Mouse (Mus musculus): Measurements from ENCODE around the gene Dner. TPM values are rescaled to one million over a fixed set of nuclear protein-coding genes. Genes with fewer than 3 reads are reported as not detected.
"Not testable (repeated sequence)": the region's sequence is repeated elsewhere in the genome, so short reads cannot be mapped to it uniquely, and the experiment has no call there.

The Dner gene
- total RNA-seq, 2 experiments from 2014 or later = 149 to 162 TPM

DNA sequence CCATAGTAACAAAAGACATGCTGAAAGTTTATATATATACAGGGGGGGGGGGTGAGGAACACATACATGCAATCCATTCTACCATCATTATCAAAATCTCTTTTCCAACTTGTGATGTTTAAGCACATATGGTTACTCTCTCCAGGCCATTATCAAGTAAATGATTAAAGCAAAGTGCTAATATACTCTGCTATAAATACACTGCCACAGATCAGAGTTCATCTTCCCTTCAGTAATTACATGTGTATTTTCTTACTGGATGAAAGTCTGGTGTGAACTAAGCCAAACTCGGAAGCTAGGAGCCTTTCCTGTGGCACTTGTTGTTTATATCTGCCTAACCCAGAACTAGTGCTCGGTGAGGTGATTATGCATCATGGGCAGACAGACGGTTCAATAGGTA lies 328.3 kb downstream of the Dner start:
- intact Hi-C loops (cut with DNase I) = loop anchor here (5.0 kb wide), 1 partner anchor 60 kb away; no protein-coding TSS in a partner anchor
- no peak for DNase-seq (ENCODE audit: low spot score in 2 of 2)

DNA sequence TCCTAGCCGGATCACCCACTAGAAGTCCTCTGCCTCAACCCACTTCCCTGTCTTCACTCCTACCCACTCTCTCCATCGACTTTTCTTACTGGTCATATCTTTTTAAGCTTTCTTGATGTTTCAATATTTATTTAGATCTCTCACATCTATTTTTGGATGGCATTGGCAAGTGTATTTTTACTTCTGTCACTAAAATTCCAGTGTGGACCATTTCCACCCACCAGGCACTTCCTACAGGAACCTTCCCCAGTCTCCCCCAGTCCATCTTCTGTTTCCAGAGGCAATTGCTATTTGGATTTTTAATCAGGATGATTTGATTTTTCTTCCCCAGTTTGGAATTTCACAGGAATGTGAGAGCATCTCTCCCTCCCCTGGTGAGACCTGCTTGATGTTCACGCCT lies 329.5 kb downstream of the Dner start:
- intact Hi-C loops (cut with DNase I) = loop anchor here (5.0 kb wide), 1 partner anchor 61 kb away; no protein-coding TSS in a partner anchor
- peak in 1 of 2 experiments; percentile 68 for DNase-seq (ENCODE audit: low spot score in 2 of 2)

DNA sequence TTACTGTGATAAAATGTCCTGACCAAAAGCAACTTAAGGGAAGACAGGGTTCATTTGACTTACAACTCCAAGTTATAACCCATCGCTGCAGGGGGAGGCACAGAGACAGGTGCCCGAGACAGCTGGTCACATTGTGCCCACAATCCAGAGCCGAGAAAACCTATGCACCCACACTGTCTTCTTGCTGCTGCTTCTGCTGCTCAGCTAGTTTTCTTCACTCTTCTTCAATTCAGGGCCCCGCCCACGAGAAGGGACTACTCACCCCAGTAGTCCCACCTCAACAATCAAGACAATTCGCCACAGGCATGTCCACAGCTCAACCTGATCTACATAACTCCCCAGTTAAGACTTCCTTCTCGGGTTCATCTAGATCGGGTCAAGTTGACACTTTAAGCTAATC lies 332.1 kb downstream of the Dner start, which contains the start of gene Pid1:
TSS of gene Pid1 (minus strand) at position 214 of the 400 bp plus-strand sequence.
- intact Hi-C loops (cut with DNase I) = no loop called here
- peak in 1 of 2 experiments; percentile 62 for DNase-seq (ENCODE audit: low spot score in 2 of 2)

DNA sequence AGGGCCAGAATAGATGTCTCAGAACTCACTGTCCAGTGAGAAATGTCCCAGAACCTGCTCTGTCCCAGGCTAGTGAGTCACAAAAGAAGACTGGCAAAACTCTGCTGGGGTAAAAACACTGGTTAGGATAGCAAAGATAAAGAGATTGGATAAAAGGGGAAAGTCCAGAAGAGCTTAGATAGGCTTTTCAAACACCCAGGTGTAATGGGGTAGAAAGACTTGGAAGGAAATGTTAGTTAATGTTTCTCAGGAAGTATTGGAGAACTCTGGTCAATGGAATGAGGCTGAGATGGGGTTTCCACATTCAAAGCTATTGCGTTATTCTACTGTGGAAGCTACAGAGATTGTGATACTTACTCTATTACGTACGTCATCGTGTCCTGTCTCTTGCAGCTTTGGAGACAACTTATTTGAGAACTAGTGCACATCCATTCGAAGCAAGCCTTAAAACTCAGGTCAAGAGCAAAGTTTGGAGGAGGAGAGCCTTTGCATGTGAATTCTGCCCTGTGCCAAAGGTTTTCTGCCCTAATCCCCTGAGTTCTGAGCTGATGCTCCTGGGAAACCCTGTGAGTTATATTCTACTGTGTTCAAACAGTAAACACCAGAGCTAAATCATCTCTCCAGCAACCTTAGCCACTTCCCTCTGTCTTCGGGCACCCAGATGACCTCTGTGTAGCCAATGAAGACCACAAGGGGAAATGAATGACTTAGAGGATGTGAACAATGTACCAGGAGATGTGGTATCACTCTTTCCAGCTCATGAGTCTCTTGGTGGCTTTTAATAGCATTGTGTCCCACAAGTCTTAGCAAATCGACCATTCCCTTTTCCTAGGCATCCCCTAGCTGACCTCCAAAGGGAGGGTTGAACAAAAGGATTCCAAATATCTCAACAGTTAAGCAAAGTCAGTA lies 333.1 kb downstream of the Dner start:
- DNase-seq (ENCODE audit: low spot score in 2 of 2) = no peak
- intact Hi-C loops (cut with DNase I) = no loop called here

DNA sequence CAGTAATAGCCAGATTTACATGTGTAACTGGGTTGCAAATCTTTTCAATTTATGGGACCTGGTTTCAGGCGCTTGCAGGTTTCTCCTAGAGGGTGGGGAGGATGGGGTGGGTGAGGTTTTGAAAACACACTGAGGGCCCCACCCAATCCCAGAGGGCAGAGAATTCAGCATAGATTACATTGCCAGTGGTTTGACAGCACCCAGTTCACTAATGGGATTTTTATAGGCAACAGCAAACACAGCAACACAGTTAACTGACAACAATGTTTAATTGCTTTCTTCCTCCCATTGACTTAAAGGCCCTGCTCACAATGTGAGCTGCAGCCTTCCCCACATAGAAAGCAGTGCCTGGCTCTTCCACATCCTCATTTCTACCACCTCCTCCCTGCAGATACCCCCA lies 333.8 kb downstream of the Dner start:
- no peak for DNase-seq (ENCODE audit: low spot score in 2 of 2)
- intact Hi-C loops (cut with DNase I) = no loop called here

DNA sequence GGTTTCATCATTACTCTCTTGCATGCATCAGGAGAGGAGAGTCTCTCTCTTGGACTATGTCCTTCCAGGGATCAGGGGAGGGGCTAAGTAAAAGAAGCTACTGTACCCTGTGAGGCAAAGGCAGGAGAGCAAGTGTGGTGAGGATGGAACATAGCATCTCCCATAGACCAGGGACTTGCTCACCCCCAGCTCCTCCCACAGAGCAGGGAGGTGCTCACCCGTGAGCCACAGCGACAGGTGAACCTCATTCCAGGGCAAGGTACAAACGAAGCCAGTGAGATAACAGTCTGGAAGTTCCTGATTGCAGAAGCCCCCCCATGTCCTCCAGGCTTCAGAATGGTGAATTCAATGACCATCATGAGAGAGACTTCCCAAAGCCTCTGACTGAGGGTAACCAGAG lies 334.6 kb downstream of the Dner start:
- DNase-seq (ENCODE audit: low spot score in 2 of 2) = no peak
- intact Hi-C loops (cut with DNase I) = no loop called here

DNA sequence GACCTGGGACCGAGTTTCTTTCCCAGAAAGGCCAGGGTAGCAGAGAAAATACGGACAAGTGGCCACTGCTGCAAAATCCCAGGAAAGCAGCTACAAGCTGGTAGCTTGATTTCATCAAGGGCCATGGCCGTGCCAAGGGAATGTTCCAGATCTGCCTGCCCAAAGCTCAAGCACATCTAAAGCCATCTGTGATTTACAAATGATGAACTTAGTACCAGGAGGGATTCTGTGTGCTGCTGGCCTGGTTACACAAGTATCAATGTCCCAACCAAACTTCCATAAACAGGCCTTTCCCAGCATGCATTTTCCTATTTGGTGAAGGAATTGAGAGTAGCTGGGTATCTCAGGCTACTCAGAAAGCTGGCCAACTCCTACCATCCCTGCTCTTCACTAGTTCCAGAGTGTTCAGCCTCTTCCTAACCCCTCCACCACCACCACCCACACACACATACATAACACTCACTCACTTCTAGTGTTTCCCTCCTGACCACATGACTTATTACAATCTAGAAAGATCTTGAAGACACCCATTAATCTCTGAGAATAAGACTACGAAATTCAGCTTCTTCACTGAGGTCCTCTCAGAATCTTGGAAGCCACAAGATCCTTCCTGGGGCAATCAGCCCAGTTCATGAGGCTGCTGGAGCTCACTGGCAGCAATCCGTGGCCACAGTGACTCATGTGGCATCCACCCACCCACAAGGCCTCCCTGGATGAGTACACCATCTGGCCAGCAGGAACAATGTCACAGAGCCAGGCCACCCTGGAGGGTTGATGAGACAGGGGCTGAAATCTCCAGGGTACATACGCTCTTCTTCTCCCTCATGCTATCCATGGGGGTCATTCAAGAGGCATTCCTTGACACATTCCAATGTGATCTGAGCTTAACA lies 336.2 kb downstream of the Dner start:
- intact Hi-C loops (cut with DNase I) = no loop called here
- DNase-seq (ENCODE audit: low spot score in 2 of 2) = no peak

DNA sequence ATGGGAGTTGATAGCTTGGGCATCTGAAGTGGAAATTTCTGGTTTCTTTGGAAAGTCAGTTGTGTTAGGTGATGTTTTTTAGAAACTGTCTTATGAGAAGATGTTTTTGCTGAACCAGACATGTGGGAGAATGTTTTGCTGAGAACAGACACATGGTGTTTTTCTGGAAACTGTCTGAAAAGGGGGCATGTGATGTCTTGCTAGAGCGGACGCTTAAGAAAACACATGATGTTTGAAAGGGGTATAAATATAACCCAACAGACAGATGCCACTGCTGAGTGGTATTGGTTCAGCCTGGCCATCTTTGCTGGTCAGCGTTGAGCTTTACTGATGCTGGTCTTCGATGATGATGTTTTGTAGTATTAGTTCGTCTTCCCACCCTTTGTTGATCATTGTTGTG lies 338.8 kb downstream of the Dner start:
- intact Hi-C loops (cut with DNase I) = no loop called here
- peak in 1 of 2 experiments; percentile 37 for DNase-seq (ENCODE audit: low spot score in 2 of 2)

DNA sequence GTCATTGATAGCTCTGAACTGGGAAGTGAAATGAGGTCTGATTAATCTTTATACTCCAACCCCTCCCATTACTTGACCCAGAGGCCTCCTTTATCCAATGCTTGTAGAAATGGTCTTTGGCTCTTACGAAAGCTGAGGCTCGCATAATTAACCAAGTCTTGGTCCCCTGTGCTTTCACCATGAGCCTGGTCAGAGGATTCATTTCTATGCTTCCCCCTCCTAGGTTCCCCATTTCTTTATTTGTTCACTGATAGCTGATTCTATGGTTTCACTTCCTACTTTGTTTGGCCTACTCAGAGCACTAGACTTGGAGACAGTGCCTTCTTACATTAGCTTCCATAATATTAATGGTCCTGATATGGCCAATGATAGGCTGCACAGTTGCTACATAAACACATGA lies 345.8 kb downstream of the Dner start:
- DNase-seq (ENCODE audit: low spot score in 2 of 2) = no peak
- intact Hi-C loops (cut with DNase I) = no loop called here

DNA sequence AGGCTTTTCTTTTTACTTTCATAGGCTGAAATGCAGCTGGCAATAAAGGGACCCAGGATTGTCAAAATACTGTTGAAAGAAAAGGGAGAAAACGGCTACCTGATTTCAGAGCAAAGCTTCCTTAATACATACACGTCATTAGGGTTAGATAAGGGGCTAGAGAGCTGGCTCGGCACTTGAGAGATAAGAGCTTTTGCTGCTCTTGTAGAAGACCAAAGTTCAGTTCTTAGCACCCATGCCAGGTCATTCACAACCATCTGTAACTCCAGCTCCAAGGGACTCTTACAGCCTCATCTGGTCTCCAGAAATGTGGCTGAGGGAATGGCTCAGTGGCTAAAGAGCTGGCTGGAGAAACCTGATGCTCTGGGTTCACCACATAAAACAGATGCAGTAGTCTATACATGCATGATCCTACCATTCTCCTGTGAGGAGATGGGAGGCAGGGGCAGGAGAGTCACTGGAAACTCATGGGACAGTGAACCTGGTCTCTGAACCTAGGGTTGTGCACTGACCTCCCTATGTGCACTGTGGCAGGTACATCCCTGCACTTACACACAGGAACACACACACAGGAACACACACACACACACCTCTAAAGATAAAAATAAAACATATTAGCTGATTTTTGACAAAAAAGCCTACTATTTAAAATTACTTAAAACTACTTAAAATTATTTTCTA lies 348.1 kb downstream of the Dner start:
- intact Hi-C loops (cut with DNase I) = no loop called here
- no peak for DNase-seq (ENCODE audit: low spot score in 2 of 2)

DNA sequence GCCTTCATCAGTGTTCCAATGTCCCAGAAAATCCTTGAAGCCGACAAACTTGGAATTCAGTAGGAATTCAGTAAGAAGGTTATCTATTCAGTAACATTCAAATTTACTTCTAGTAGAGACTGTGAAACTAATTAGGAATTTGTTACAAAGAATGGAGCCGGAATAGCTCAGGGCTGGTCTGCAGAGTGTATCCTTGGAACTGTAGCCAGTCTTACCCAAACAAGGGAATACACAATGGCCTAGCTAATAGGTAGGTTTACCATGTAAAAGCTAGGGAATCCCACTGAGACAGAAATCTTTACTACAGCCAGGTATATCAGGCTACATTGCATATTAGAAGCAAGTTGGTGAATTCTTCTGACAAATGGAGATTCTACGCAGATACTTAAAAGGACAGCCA lies 363.2 kb downstream of the Dner start:
- intact Hi-C loops (cut with DNase I); DNase-seq (ENCODE audit: low spot score in 2 of 2): not testable (repeated sequence)

DNA sequence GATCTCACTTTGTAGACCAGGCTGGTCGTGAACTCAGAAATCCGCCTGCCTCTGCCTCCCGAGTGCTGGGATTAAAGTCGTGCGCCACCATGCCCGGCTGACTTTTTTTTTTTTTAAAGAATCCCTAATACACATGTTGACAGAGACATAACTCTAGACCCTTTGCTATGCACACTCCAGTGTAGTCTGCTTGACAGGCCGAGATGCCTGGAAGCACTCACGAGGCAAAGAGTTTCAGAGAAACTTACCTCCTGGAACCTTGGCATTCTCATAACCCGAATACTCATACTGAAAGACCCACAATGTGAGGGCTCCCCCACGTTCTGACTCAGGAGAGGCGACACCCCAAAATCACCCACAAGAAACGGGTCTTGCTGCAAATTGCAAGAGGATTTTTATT lies 364.2 kb downstream of the Dner start:
- DNase-seq (ENCODE audit: low spot score in 2 of 2); intact Hi-C loops (cut with DNase I): not testable (repeated sequence)

DNA sequence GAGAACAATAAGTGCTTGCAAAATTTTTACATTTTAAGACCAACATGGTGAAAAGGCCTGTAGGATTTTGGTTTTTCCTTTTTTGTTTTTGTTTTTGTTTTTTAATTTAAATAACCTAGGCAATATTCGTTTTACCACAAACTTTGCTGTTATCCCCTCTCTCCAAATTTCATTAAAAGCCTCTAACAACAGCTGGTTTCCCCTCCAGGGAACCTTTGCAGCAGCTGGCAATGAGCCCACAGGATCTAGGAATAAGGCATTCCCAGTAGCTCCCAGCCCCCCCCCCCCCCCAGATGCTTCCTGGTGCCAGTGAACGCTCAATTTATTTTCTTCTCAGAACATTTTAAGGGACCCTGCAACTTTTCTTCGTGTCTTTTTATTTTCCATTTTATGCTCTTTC lies 370.7 kb downstream of the Dner start:
- intact Hi-C loops (cut with DNase I) = no loop called here
- DNase-seq (ENCODE audit: low spot score in 2 of 2) = no peak

DNA sequence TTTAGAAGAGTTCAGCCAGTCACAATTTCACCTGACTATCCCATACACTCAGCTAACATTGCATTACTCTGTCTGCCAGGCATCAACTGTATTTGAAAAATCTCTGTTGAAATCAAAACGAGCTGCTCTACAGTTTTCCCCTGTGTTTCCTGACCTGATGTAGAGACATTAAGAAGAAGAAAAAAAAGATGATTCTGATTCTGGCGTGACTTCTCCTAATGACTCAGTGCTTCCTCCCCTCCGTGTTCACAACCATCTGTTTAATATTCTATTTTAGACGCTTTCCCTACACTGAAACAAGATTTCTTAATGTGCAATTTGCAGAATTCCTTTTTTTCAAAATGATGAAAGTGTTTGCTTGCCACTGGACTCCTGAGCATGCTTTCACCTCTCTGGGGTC lies 374.7 kb downstream of the Dner start:
- peak in 1 of 2 experiments; percentile 38 for DNase-seq (ENCODE audit: low spot score in 2 of 2)
- intact Hi-C loops (cut with DNase I) = no loop called here

Small RNA genes within 50 kb of the gene (microRNA-seq; reads per million reads assigned to microRNA genes)
- gene Mir5126 = 0.99 to 3.7 reads per million in 2 experiments

Other genes starting within 250 kb of the Dner start
- gene Fbxo36, start 143.6 kb upstream of the Dner start, total RNA-seq (2021) = 1 to 10 TPM; 2.2 to 2.5 TPM
- gene Trip12, start 144.3 kb upstream of the Dner start, total RNA-seq (2021) = 100 to 1,000 TPM; 194 to 196 TPM
- gene Slc16a14, start 238.9 kb upstream of the Dner start, total RNA-seq (2021) = 10 to 100 TPM; 12.5 to 12.7 TPM

Measured in left cerebral cortex, postnatal 25 days (tissue).